Mouse (Mus musculus): ENCODE data around the gene Ccdc97. TPM values are rescaled to one million over a fixed set of nuclear protein-coding genes. Genes with fewer than 3 reads are reported as not detected.

The Ccdc97 gene
- polyA plus RNA-seq, 1 experiment from 2014 or later: 32.1 TPM

DNA sequence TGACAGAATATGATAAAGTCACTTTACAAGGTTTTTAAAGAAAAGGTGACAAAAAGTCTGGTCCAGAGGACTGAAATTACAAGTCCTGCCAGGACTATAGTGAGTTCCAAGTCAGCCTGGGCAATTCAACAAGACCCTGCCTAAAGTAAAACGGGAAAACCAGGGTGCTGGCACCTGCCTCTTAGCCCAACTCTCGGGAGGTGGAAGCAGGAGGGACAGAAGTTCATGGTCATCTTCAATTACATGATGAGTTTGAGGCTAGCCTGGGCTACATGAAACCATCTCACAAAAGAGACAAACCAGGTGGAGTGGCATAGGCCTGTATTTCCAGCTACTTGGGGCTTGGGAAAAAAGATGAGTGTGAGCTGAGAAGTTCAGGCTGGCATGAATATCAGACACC lies 47.2 kb downstream of the Ccdc97 start:
- DNase-seq (ENCODE audit: low spot score, missing footprints) (peak; percentile 59), ATAC-seq (ENCODE audit: low FRiP score) (no peak)
- WGBS: 80% methylated on average over 2 of the region's 2 CpGs
- no peaks in the 10 kb centered on the region for H3K9me3 ChIP-seq (ENCODE audit: control insufficient read depth, low read length)
- H3K4me1 ChIP-seq (ENCODE audit: control insufficient read depth, insufficient read depth, low read length): 0 out of 2 replicates have a peak, but pooled peaks cover 2% of the 10 kb centered on the region
- no peaks in the 10 kb centered on the region for H3K36me3 ChIP-seq (ENCODE audit: control insufficient read depth, insufficient read depth, low read length)
- peaks cover 22% of the 10 kb centered on the region for H3K27me3 ChIP-seq (ENCODE audit: control insufficient read depth, insufficient read depth, low read length)
- no peak overlapping the region for H3K4me2 ChIP-seq
- no peak overlapping the region for H3K9ac ChIP-seq (ENCODE audit: low read length)
- H3K27ac ChIP-seq (ENCODE audit: low read depth, low read length): no peak overlapping the region
- H3K4me3 ChIP-seq (ENCODE audit: low read depth, low read length): no peak overlapping the region

- no peak overlapping the region for H3K27ac ChIP-seq (ENCODE audit: low read depth, low read length)
- no peak overlapping the region for H3K4me2 ChIP-seq
- no peaks in the 10 kb centered on the region for H3K9me3 ChIP-seq (ENCODE audit: control insufficient read depth, low read length)
- 88% methylated on average over 4 of the region's 4 CpGs for WGBS
- no peak for ATAC-seq (ENCODE audit: low FRiP score)
- no peaks in the 10 kb centered on the region for H3K36me3 ChIP-seq (ENCODE audit: control insufficient read depth, insufficient read depth, low read length)
- H3K4me3 ChIP-seq (ENCODE audit: low read depth, low read length): no peak overlapping the region
- no peak overlapping the region for H3K9ac ChIP-seq (ENCODE audit: low read length)
- peaks cover 16% of the 10 kb centered on the region for H3K27me3 ChIP-seq (ENCODE audit: control insufficient read depth, insufficient read depth, low read length)
- 0 out of 2 replicates have a peak, but pooled peaks cover 2% of the 10 kb centered on the region for H3K4me1 ChIP-seq (ENCODE audit: control insufficient read depth, insufficient read depth, low read length)
- peak; percentile 12 for DNase-seq (ENCODE audit: low spot score, missing footprints)
Observed at GRCm38 (mm10) chr7:25670096-25670495, 48.8 kb downstream of the Ccdc97 start.

DNA sequence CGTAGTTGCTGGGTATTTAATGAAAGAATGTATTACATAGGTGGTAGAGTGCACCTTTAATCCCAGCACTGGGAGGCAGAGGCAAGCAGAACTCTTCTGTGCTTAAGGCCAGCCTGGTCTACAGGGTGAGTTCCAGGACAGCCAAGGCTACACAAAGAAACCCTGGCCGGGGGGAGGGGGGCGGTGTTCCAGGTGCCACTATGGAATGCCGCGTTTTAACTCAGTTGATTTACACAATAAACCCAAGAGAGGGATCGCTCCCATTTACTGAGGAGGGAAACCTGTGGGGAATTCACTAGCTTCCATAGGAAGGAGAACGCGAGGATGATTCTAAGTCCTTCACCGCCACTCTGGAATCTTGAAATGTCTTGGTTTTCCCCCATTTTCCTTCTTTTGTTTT lies 49.3 kb downstream of the Ccdc97 start:
- H3K27me3 ChIP-seq (ENCODE audit: control insufficient read depth, insufficient read depth, low read length): peaks cover 12% of the 10 kb centered on the region
- DNase-seq (ENCODE audit: low spot score, missing footprints): peak; percentile 8
- H3K36me3 ChIP-seq (ENCODE audit: control insufficient read depth, insufficient read depth, low read length): no peaks in the 10 kb centered on the region
- H3K27ac ChIP-seq (ENCODE audit: low read depth, low read length): no peak overlapping the region
- WGBS: 80% methylated on average over 9 of the region's 9 CpGs
- no peak overlapping the region for H3K4me2 ChIP-seq
- no peaks in the 10 kb centered on the region for H3K4me1 ChIP-seq (ENCODE audit: control insufficient read depth, insufficient read depth, low read length)
- no peak for ATAC-seq (ENCODE audit: low FRiP score)
- no peak overlapping the region for H3K4me3 ChIP-seq (ENCODE audit: low read depth, low read length)
- no peaks in the 10 kb centered on the region for H3K9me3 ChIP-seq (ENCODE audit: control insufficient read depth, low read length)
- no peak overlapping the region for H3K9ac ChIP-seq (ENCODE audit: low read length)

DNA sequence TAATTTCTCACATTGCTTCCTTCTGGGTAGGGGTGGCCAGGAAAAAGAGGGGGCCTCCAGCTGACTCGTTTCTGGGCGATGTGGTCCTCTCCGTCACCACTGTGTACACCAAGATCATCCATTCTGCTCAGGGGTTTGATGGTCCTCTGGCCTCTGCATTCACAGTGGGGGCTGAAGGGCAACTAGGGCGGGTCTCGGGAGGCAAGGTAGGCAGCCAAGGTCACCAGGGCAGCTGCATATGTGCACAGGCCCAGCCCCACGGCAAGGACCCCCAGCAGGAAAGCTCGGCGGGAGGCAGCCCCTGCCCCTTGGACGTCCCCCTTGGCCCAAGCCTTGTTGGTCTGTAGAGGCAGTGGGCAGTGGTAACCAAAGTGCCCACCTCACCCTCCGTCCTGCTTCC lies 49.7 kb downstream of the Ccdc97 start:
- no peak for ATAC-seq (ENCODE audit: low FRiP score)
- H3K27ac ChIP-seq (ENCODE audit: low read depth, low read length): no peak overlapping the region
- WGBS: 88% methylated on average over 10 of the region's 10 CpGs
- no peak for DNase-seq (ENCODE audit: low spot score, missing footprints)
- H3K27me3 ChIP-seq (ENCODE audit: control insufficient read depth, insufficient read depth, low read length): peaks cover 7% of the 10 kb centered on the region
- no peaks in the 10 kb centered on the region for H3K9me3 ChIP-seq (ENCODE audit: control insufficient read depth, low read length)
- no peak overlapping the region for H3K9ac ChIP-seq (ENCODE audit: low read length)
- no peak overlapping the region for H3K4me2 ChIP-seq
- H3K4me1 ChIP-seq (ENCODE audit: control insufficient read depth, insufficient read depth, low read length): no peaks in the 10 kb centered on the region
- no peaks in the 10 kb centered on the region for H3K36me3 ChIP-seq (ENCODE audit: control insufficient read depth, insufficient read depth, low read length)
- no peak overlapping the region for H3K4me3 ChIP-seq (ENCODE audit: low read depth, low read length)

DNA sequence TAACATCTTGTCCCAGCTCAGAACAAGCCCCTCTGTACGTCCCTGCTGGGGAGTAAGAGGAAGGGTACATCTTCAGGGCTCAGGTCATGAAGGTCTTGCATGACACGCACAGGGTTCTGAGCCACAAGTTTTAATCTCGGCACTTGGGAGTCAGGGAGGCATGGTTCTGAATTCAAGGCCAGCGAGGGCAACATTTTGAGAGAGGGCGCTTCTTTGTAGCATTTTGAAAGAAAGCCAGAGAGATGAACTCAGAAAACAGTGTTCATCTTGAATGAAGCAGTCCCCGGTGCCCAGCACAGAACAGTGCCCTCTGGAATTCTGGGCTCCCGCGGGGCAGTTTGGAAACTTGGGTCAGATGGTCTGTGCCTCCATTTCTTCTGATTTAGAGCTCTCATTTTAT lies 52.5 kb downstream of the Ccdc97 start:
- Histone ChIP-seq H3K4me1 (ENCODE audit: control insufficient read depth, insufficient read depth, low read length) (no peaks in the 10 kb centered on the region), H3K36me3 (ENCODE audit: control insufficient read depth, insufficient read depth, low read length) (no peaks in the 10 kb centered on the region), H3K4me2 (no peak overlapping the region), H3K27me3 (ENCODE audit: control insufficient read depth, insufficient read depth, low read length) (no peaks in the 10 kb centered on the region), H3K9me3 (ENCODE audit: control insufficient read depth, low read length) (no peaks in the 10 kb centered on the region), H3K4me3 (ENCODE audit: low read depth, low read length) (no peak overlapping the region), H3K27ac (ENCODE audit: low read depth, low read length) (no peak overlapping the region), H3K9ac (ENCODE audit: low read length) (no peak overlapping the region)
- DNase-seq (ENCODE audit: low spot score, missing footprints) (peak; percentile 65), ATAC-seq (ENCODE audit: low FRiP score) (no peak)
- 94% methylated on average over 8 of the region's 8 CpGs for WGBS

Other genes starting within 250 kb of the Ccdc97 start
- gene Ceacam1, start 241.5 kb downstream of the Ccdc97 start, polyA plus RNA-seq (2014; fragmentation: Nextera tagmentation; extraction: Ambion mirVana): 0.45 and 0.54 TPM in 2 replicates
- not detected in 2 replicates for gene Ceacam2, start 179.2 kb downstream of the Ccdc97 start, polyA plus RNA-seq (2014; fragmentation: Nextera tagmentation; extraction: Ambion mirVana)
- gene Erich4, start 103.2 kb downstream of the Ccdc97 start, polyA plus RNA-seq (2014; fragmentation: Nextera tagmentation; extraction: Ambion mirVana): not detected in 2 replicates
- 22.0 and 24.6 TPM in 2 replicates for gene Dmac2, start 99.7 kb downstream of the Ccdc97 start, polyA plus RNA-seq (2014; fragmentation: Nextera tagmentation; extraction: Ambion mirVana)
- gene B3gnt8, start 92.4 kb downstream of the Ccdc97 start, polyA plus RNA-seq (2014; fragmentation: Nextera tagmentation; extraction: Ambion mirVana): 0.36 and 0.65 TPM in 2 replicates
- gene Bckdha, start 60.1 kb downstream of the Ccdc97 start, polyA plus RNA-seq (2014; fragmentation: Nextera tagmentation; extraction: Ambion mirVana): 30.0 and 35.4 TPM in 2 replicates
- gene Exosc5, start 59.9 kb downstream of the Ccdc97 start, polyA plus RNA-seq (2014; fragmentation: Nextera tagmentation; extraction: Ambion mirVana): 40.2 and 46.4 TPM in 2 replicates
- gene Tmem91, start 43.9 kb downstream of the Ccdc97 start, polyA plus RNA-seq (2014; fragmentation: Nextera tagmentation; extraction: Ambion mirVana): 0.99 and 1.6 TPM in 2 replicates
- 30.7 and 31.1 TPM in 2 replicates for gene B9d2, start 38.3 kb downstream of the Ccdc97 start, polyA plus RNA-seq (2014; fragmentation: Nextera tagmentation; extraction: Ambion mirVana)
- 0.78 and 1.4 TPM in 2 replicates for gene Tgfb1, start 32.1 kb downstream of the Ccdc97 start, polyA plus RNA-seq (2014; fragmentation: Nextera tagmentation; extraction: Ambion mirVana)
- gene Hnrnpul1, start 35.7 kb upstream of the Ccdc97 start, polyA plus RNA-seq (2014; fragmentation: Nextera tagmentation; extraction: Ambion mirVana): 69.2 and 74.2 TPM in 2 replicates
- 17.4 and 21.8 TPM in 2 replicates for gene Axl, start 69.6 kb upstream of the Ccdc97 start, polyA plus RNA-seq (2014; fragmentation: Nextera tagmentation; extraction: Ambion mirVana)
- gene Cyp2s1, start 97.8 kb upstream of the Ccdc97 start, polyA plus RNA-seq (2014; fragmentation: Nextera tagmentation; extraction: Ambion mirVana): 0.10 TPM in 1 of 2 replicates, not detected in the other
- not detected in 2 replicates for gene Cyp2b10, start 178.5 kb upstream of the Ccdc97 start, polyA plus RNA-seq (2014; fragmentation: Nextera tagmentation; extraction: Ambion mirVana)

Measured in midbrain, embryonic 11.5 days (tissue).